Mouse (Mus musculus): ENCODE measurements around the gene Sipa1l1.

Sipa1l1 gene

DNA sequence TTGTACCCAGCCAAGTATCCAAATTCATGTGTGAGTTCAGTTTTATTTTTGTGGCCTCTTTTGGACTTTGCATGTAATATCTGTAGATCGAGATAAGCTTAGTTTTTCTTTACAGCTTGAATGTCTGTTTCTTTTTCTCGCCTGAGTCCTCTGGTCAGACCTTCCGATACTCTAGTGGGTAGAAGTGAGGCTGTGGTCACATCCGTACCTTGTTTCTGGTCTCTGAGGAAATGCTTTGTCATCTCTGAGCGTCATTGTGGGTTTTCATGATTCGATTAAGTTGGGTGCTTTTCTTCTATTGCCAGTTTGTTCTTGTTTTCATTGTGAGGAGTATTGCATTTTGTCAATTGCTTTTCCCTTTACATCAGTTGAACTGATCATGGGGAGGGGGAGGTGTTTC lies 76.1 kb downstream of the Sipa1l1 start:
- DNase-seq (ENCODE audit: low read depth in 1 of 2, low spot score in 2 of 2): no peak

DNA sequence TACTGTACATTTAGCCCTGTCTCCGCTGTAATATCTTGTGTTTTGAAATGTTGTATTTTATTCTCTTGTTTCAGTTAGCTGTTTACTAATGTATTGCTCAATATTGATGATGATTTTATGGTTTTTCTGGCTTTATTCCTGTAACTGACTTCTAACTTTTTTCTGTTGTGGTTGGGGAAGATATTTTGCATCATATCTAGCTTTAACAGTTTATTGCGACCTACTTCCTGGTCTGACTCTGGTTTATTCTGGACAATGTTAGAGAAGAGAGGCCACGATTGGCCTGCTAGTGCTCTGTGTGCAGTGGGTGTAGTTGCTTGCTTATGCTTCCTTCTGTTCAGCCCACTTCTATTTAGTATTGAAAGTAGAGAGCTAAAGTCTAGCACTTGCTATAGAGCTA lies 77.3 kb downstream of the Sipa1l1 start:
- DNase-seq (ENCODE audit: low read depth in 1 of 2, low spot score in 2 of 2): no peak

DNA sequence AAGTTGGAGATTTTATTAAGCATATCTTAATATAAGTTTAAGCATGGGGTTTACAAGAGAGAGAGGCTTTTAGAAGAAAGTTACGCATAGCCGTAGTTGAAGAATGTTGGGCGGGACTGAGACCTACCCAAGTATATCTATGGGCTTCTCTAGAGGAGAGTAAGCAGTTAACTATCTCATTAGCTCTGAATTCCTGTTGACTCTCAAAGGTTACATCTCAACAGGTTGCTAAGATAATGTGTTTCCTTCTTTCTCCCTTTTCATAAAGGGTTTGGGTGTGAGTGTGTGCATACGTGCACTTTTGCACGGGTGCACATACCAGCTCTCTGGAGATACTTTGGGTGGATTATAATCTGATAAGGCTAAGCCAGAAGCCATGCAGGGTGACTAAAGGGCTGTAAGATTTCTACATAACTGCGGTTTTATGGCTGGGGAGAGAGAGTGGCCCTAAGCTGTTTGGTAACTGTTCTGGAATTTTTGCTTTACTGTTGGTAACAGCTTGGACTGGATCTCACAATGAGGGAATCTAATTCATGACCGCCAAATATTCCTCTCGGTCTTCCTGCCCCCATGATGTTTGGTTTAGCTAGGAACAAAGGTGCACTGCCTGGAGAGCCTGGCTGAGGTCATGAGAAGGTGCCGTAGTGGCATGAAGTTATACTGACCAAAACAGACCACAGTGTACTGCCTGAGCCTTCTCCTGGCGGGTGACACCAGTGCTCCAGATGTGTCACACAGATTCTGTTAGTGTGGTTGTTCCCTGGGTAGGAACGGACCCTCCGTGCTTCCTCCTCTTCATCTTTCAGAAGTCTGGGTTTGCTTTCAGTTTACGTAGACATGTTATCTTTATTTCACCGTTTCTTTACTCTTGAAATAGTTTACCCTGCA lies 78.5 kb downstream of the Sipa1l1 start:
- DNase-seq (ENCODE audit: low read depth in 1 of 2, low spot score in 2 of 2): no peak

DNA sequence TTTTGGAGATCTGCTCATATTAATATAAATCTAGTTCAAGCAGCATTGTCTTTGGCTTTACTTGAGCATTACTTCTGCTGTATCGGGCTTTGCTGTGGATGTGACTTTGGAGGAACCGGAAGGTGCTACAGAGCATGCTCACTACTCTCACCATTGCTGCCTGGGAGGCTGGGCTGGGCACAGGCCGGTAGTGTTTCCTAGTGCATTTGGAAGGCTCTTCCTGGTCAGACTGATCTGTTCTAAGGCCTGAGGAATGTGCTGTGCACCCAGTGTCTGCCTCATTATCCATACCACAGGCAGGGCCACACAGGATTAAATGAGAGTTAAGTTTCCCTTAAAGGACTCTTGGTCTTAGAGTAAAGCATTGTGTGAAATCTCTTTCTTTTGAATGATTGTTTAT lies 79.4 kb downstream of the Sipa1l1 start:
- no peak for DNase-seq (ENCODE audit: low read depth in 1 of 2, low spot score in 2 of 2)

DNA sequence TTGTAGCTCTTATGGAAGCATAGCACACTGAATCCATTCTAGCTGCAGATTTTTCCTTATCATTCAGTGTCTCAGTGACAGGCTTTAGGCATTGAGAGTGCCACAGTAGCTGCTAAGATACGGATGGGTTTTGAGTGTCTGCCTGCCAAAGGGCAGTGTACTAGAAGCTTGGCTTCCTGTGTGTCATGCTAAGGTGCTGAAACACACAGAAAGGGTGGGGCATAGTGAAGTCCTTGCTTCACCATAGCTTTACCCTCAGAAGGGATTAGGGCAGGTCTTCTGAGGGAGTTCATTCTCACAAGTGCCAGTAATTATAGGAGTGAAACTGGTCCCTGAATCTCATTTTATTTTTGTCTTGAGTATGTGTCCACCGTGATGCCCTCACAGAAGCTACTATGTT lies 82.2 kb downstream of the Sipa1l1 start:
- no peak for DNase-seq (ENCODE audit: low read depth in 1 of 2, low spot score in 2 of 2)

DNA sequence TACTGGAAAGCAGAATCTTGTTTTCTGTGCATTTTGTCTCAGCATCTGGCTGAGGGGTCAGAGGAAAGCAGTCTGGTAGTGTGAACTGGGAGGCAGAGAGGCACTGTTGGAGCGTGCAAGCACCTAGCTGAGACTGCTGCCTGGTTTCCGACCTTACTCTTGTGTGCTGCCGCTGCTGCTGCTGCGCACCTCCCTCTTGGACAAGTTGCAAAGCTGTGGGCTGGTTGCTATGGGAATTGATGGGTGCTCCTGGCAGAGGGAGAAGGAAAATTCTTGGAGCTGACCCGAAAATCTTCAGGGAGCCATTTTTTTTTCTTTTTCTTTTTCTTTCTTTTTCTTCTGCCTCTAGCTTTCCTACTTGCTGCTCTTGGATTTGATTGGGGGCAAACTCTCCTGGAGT lies 85.0 kb downstream of the Sipa1l1 start:
- no peak for DNase-seq (ENCODE audit: low read depth in 1 of 2, low spot score in 2 of 2)

DNA sequence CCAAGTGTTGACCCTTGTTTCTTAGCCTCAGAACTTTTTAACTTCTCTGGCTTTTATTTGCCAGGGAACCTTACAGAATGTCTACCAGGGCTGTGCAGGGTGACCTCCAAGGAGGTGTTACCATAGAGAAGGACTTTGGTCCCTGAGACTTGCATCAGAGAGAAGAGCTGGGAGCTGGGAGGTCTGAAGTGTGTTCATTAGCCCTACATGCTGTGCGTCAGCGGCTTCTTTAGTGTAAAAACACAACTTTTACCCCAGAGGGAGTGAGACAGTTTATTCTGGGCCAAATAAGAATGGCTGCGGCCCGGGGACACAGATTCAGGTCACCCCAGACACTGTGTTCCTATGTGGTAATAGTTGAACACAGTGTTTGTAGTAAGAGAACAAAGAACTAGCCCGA lies 86.9 kb downstream of the Sipa1l1 start:
- no peak for DNase-seq (ENCODE audit: low read depth in 1 of 2, low spot score in 2 of 2)

DNA sequence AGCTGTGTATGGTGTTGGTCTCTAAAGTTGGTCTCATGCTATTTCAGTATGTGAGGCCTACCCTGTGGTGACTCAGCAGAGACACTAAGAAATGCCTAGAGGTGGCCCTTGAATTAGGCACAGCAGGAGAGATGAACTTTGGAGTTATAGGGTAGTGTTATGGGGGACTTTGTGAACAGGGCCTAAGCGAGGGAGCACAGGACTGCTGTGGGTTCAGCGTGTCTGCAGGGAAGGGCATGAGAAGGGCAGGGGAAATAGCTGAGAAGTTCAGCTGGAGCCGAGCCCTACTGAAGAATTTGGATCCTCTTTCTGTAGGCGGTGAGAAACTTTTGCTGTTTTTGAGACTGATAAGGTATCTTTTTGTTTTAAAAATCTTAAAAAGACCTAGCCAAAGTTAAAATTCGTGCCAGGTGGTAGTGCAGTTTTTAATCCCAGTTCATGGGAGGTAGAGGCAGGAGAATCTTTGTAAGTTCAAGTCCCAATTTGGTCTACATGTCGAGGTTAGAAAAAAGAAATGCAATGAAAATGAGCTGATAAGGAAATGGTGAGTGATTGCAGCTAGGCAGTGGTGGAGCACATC lies 87.9 kb downstream of the Sipa1l1 start:
- no peak for DNase-seq (ENCODE audit: low read depth in 1 of 2, low spot score in 2 of 2)

DNA sequence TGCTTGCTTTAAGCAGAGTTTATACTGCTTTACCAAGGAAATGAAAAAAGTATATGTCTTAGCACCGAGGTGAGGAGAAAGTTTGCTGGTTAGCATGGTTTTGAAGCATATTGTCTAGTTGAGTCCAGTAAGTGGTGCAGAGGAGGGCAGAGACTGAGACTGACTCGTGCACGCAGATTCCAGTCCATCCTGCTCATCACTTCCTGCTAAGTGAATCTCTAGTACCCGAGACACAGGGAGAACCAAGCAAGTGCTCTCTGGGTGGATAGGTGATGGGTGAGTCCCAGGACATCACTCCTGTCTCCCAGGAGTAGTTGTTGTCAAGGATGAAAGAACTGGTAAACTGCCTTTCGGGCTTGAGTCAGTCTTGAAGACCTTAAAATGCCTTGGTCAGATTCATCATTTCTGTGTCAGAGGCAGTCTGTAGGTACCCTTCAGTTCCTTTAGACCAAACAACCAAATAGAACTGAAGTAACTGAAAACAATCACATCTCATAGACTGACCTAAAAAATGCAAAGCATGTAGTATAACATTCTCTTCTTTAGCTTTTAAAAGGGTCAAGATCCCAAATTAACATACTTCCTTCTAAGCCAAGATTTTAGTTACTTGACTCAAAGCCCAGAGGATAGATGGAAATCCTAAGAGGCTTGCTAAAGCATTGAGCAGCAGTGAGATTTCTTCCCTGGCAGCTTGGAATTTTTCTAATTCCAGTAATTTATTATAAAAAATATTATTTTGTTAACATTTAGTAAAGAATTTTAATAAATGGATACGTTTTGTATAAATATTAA lies 89.1 kb downstream of the Sipa1l1 start:
- no peak for DNase-seq (ENCODE audit: low read depth in 1 of 2, low spot score in 2 of 2)

DNA sequence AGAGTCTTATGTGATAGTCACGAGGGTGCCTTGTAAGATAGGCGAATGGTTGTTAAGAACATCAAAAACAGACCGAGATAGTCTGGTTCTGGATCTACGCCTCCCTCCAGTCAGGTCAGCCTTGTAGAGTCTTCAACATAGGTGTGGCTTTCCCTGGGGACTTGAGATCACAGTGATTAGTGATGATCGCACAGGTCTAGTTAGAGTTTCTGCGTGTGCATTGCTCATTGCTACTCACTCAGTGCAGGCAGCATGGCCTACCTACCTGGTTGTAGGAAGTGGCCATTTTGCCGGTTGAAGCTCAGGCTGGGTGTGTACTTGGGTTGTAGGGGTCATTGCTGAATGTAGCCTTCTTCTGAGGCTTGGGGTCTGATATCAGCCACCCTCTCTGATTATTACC lies 94.3 kb downstream of the Sipa1l1 start:
- DNase-seq (ENCODE audit: low read depth in 1 of 2, low spot score in 2 of 2): no peak

DNA sequence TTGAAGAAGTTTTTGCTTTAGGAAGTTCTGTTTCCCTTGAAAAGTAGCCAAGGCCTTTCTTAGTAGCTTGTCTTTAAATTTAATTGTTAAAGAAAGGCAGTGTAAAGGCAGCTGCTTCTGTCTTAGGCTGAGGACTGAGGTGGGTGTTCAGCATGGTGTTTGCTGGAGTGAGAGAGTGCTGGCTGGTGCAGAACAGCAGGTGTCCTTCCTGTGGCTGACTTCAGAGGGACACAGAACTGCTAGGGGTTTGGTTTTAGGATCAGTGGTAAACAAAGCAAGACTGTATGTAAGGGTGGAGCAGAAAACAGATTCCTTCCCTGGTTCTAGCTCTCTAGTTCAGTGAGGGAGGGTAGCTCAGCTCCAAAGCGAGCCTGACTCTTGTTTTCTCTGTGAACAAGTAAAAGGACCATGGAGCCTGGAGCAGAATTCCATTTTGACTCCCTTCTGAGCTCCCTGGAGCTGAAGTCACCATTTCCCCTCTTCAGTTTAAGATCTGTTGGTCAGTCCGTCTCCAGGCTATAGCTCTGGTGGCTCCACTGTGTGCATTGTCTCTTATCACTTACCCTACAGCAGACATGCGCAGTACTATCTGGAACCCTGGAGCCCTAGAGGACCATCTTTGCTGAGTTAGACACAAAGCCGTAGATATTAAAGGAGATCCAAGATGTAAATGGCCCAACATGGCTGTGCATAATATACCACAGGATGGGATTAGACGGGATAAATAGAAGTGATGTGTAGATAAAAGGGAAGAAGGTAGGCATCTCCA lies 95.1 kb downstream of the Sipa1l1 start:
- no peak for DNase-seq (ENCODE audit: low read depth in 1 of 2, low spot score in 2 of 2)

DNA sequence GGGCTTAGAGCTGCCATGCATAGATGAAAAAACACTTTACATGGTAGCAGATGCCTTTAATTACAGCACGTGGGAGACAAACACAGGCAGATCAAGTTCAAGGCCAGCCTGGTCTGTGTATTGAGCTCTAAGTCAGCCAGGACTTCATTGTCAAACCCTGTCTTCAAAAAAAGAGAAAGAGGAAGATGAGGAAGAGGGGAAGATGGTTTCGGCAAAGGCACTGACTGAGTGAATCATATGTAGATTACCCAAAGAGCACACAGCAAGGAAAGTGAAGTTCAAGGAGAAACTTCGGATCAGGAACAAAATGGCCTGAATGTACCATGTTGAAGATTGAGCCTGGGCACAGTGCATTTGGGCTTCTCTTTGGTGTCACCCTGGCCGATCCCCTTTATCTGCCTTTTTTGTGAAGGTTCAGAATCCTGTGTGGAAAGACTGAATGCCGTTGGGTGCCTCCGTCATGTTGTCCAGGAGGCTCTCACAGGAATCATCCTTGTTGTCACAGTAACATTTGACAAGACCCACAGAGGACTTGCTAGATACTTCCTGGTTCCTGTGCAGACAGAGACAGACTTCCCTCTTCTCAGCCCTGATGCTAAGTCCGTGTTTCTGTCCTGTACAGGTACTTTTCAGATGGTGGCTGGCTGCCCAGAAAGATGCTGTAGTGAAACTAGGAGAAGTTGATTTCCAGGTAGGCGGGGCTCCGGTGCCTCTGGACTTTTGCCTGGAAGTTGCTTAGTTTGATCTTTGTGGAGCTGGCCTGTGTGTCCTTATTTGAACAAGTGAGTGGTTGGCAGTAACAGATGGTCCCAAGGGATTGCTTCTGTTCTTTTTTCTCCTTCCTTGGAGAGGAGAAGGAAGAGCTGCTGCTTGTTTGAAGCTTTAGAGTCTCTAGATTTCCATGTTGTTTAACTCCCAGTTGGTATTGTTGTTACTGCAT lies 96.5 kb downstream of the Sipa1l1 start:
- DNase-seq (ENCODE audit: low read depth in 1 of 2, low spot score in 2 of 2): no peak

DNA sequence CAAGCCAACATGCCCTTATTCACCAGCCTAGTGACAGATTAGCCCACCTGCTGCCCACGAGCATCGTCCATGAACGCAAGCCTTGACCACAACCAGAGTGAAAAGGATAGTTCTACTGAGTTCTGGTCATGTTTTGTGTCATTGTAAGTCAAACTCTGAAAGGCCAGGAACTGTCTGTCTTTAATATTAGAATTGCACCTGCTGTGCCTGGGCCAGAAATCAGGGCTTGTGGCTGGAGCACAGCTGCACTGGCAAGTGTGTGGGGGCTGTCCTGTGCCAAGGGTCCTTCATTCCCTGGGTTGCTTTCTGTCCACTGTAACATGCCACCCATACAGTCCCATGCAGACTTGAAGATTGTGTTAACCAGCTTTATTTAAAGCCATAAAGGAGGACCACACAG lies 102.3 kb downstream of the Sipa1l1 start:
- no peak for DNase-seq (ENCODE audit: low read depth in 1 of 2, low spot score in 2 of 2)

DNA sequence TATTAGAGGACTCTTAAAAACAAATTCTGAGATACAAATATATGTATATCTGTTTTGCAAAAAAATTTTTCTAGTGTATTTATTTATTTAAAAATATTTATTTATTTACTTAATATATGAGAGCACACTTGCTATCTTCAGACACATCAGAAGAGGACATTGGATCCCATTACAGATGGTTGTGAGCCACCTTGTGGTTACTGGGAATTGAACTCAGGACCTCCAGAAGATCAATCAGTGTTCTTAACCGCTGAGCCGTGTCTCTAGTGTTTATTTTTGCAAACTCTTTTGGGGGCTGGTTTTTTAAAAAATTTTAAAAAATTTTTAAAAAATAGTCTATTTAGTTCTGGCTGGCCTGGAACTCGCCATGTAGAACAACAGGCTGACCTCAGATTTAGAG lies 104.4 kb downstream of the Sipa1l1 start:
- no peak for DNase-seq (ENCODE audit: low read depth in 1 of 2, low spot score in 2 of 2)

DNA sequence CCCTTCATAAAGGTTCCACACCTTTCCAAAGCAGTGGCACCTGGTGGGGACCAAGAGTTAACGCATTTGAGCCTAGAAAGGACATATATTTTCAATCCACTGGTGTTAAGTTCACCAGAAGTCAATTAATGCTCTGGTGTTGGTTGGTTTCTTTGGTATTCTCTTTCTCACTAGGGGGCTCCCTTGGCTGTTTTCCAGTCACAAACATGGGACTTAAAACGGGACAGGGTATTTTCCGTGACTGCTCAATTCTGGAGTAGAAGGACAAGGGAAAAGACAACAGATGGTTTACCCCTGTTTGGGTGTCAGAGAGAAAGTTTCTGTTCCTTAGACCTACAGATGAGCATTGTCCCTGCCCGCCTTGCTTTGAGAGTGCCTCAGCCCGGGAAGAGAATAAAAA lies 105.5 kb downstream of the Sipa1l1 start:
- DNase-seq (ENCODE audit: low read depth in 1 of 2, low spot score in 2 of 2): no peak

DNA sequence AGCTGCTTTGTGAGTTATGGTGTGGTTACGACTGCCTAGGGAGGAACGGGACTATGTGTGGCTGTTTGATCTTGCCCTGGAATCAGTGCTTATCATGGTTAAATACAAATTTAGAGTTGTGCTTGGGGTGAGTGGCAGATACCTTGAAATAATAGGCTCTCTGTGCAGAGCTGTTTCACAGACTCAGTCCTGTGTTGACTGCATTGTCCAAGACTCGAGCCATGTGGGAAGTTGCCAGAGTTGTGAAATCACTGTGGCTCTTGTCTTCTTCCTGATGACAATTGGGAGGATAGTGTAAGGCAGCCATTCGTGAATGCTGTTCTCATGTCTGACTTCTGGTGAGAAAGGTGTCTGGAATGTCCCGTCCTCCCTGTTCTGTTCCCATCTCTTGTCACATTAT lies 106.6 kb downstream of the Sipa1l1 start:
- no peak for DNase-seq (ENCODE audit: low read depth in 1 of 2, low spot score in 2 of 2)

DNA sequence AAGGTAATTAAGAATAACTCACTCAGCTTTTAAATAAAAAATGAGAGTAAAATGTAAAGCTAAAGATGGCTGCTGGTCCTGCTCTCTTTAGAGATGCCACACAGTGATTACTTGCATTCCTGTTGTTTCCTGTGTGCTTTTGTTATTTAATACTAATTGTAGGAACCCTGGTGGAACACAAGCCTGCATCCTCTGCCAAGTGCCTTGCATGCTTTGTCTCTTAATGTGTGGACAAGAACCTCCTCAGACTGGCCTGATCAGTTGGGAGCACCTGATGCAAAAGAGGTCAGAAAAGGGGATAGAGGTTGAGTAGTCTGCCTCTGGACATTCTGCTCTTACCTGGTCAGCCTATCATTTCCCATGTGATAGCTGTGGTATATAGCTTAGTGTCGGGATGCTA lies 107.5 kb downstream of the Sipa1l1 start:
- DNase-seq (ENCODE audit: low read depth in 1 of 2, low spot score in 2 of 2): no peak

DNA sequence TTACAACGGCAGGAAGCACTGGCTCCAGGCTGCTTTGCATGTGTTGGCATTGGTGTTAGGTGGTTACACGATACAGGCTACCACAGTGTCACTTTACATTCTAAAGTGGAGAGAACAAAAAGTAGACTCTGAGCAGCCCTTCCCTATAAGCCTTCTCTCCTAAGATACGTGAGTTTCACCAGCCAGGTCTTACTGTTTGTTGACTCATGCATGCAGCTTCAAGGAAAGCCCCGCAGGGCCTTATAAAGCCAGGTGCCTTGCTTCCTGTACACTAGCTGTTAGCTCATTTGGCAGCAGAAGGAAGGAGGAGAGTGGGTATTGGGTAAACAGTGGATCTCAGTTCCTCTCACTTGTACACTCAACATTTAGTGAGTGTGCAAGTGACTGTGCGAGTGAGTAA lies 115.5 kb downstream of the Sipa1l1 start:
- no peak for DNase-seq (ENCODE audit: low read depth in 1 of 2, low spot score in 2 of 2)

DNA sequence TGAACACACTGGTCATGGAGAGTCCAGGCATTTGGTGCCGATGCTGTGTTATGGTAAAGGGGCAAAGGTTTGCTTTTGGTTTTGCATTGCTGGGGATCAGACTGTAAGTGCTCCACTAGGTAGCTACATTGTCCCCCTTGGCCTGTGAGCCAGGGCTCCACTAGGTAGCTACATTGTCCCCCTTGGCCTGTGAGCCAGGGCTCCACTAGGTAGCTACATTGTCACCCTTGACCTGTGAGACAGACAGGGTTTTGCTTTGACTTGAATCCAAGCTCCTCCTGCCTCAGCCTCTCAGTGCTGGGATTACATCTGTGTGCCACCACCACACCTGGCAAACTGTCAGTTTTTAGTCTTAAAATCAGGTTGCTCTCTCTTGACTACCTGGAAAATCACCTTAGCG lies 115.9 kb downstream of the Sipa1l1 start:
- DNase-seq (ENCODE audit: low read depth in 1 of 2, low spot score in 2 of 2): no peak

DNA sequence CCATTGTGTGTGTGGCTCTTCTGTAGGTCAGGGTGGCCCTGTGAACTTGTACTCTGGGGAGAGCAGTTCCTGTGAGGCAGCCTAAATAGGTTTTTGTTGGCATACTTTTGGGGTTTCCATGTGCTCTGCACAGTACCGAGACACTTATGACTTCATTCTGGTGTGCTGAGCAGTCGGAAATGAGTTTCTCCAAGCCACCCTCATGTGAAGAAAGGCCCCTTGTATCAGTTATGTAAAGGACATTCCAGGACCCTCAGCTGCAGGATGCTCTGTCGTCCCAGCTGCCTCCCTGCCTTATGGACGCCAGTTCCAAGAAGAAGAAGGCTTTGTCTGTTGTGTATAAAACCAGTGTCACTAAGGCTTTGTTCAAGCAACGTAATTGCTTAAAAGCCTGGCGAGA lies 116.9 kb downstream of the Sipa1l1 start:
- no peak for DNase-seq (ENCODE audit: low read depth in 1 of 2, low spot score in 2 of 2)
